Mouse (Mus musculus) T-cell, adult 2 months (primary cell): ENCODE measurements at regions not wholly inside any gene's neighbourhood (a gene's known extent, or its start where the extent isn't known, plus 50 kb on each side); places are given as distances from the start of the nearest gene placed in this dataset.
"Not testable (repeated sequence)": the region's sequence is repeated elsewhere in the genome, so short reads cannot be mapped to it uniquely, and the experiment has no call there.

Source experiments
- DNase-seq: peaks from one replicate; pipeline ENCODE4 v3.0.0; 2022; ENCODE audit warnings: low spot score

- no peak for DNase-seq
Measured at GRCm38 (mm10) chr11:71285193-71285592, 54.7 kb upstream of the Nlrp1b start.

GRCm38 (mm10) chr11:71288243-71288642 is 57.7 kb upstream of the Nlrp1b start:
- DNase-seq = not testable (repeated sequence)

- DNase-seq = no peak
Measured at GRCm38 (mm10) chr11:71289490-71289889, 59.0 kb upstream of the Nlrp1b start.

GRCm38 (mm10) chr11:71299479-71299878 is 68.9 kb upstream of the Nlrp1b start:
- no peak for DNase-seq

- DNase-seq = no peak
Measured at GRCm38 (mm10) chr11:71323439-71323838, 92.9 kb upstream of the Nlrp1b start.

GRCm38 (mm10) chr11:71337428-71337827 is 106.9 kb upstream of the Nlrp1b start:
- DNase-seq = no peak

GRCm38 (mm10) chr11:71346024-71346423 is 115.5 kb upstream of the Nlrp1b start:
- no peak for DNase-seq

GRCm38 (mm10) chr11:71357089-71357488 is 126.6 kb upstream of the Nlrp1b start:
- no peak for DNase-seq

- no peak for DNase-seq
Measured at GRCm38 (mm10) chr11:71360856-71361255, 130.3 kb upstream of the Nlrp1b start.

GRCm38 (mm10) chr11:71371871-71372270 is 141.3 kb upstream of the Nlrp1b start:
- no peak for DNase-seq

GRCm38 (mm10) chr11:71375132-71375531 is 144.6 kb upstream of the Nlrp1b start:
- no peak for DNase-seq

- DNase-seq = no peak
Measured at GRCm38 (mm10) chr11:71388411-71388810, 157.9 kb upstream of the Nlrp1b start.

GRCm38 (mm10) chr11:71389659-71390058 is 159.1 kb upstream of the Nlrp1b start:
- no peak for DNase-seq

GRCm38 (mm10) chr11:71390151-71390550 is 159.6 kb upstream of the Nlrp1b start:
- DNase-seq = no peak

GRCm38 (mm10) chr11:71390616-71391015 is 160.1 kb upstream of the Nlrp1b start:
- DNase-seq = no peak

GRCm38 (mm10) chr11:71393406-71393805 is 162.9 kb upstream of the Nlrp1b start:
- no peak for DNase-seq

- no peak for DNase-seq
Measured at GRCm38 (mm10) chr11:71395023-71395422, 164.5 kb upstream of the Nlrp1b start.

- no peak for DNase-seq
Measured at GRCm38 (mm10) chr11:71395631-71396030, 165.1 kb upstream of the Nlrp1b start.

GRCm38 (mm10) chr11:71400351-71400750 is 169.8 kb upstream of the Nlrp1b start:
- no peak for DNase-seq

GRCm38 (mm10) chr11:71401411-71402276 is 171.1 kb upstream of the Nlrp1b start:
- DNase-seq = no peak

- no peak for DNase-seq
Measured at GRCm38 (mm10) chr11:71404361-71404760, 173.8 kb upstream of the Nlrp1b start.

GRCm38 (mm10) chr11:71407043-71407442 is 176.5 kb upstream of the Nlrp1b start:
- no peak for DNase-seq

GRCm38 (mm10) chr11:71409211-71409765 is 178.8 kb upstream of the Nlrp1b start:
- DNase-seq = no peak

GRCm38 (mm10) chr11:71410582-71410981 is 180.0 kb upstream of the Nlrp1b start:
- DNase-seq = no peak
